In genomic region chr19:46598187-46598586, GRCm38 (mm10) we compare ENCODE assay signal across 9 mouse cellular contexts. TPM values are rescaled to one million over a fixed set of nuclear protein-coding genes. Genes with fewer than 3 reads are reported as not detected.
DNase-seq lines count a peak whose midpoint lies in the region; ATAC-seq lines count a peak whose summit lies in the region.
"Had no signal": no experiment of that assay in that cellular context is flagged by ENCODE, and none has a peak within 500 bp of the region (broad histone marks: within the 10 kb centered on the region; RNA-seq: fewer than 3 reads in every experiment).

No protein-coding gene starts in this region.

- no peaks in the 10 kb centered on the region for H3K27me3 ChIP-seq in kidney, embryonic 14.5 days (ENCODE audit: control insufficient read depth, insufficient read depth, low read length)
- H3K27me3 ChIP-seq in embryonic facial prominence, embryonic 13.5 days = no peaks in the 10 kb centered on the region
- H3K27me3 ChIP-seq in intestine, embryonic 14.5 days (replicated peaks; ENCODE audit: control insufficient read depth, insufficient read depth, low read length) = no peaks in the 10 kb centered on the region
- no peaks in the 10 kb centered on the region for H3K27me3 ChIP-seq in midbrain, embryonic 16.5 days (ENCODE audit: control insufficient read depth, insufficient read depth, low read depth, low read length)

- peaks cover 21% of the 10 kb centered on the region for H3K4me1 ChIP-seq in kidney, embryonic 14.5 days (ENCODE audit: control insufficient read depth, insufficient read depth, low read length)
- peaks cover 17% of the 10 kb centered on the region for H3K4me1 ChIP-seq in embryonic facial prominence, embryonic 13.5 days
- peaks cover 11% of the 10 kb centered on the region for H3K4me1 ChIP-seq in intestine, embryonic 14.5 days (replicated peaks; ENCODE audit: control insufficient read depth, insufficient read depth, low read length)
- H3K4me1 ChIP-seq in midbrain, embryonic 16.5 days (ENCODE audit: control insufficient read depth, insufficient read depth, low read length) = peaks cover 15% of the 10 kb centered on the region

- H3K9me3 ChIP-seq in kidney, embryonic 14.5 days (ENCODE audit: control insufficient read depth, low read length) = no peaks in the 10 kb centered on the region
- no peaks in the 10 kb centered on the region for H3K9me3 ChIP-seq in embryonic facial prominence, embryonic 13.5 days
- H3K9me3 ChIP-seq in intestine, embryonic 14.5 days (ENCODE audit: control insufficient read depth, low read length) = no peaks in the 10 kb centered on the region
- no peaks in the 10 kb centered on the region for H3K9me3 ChIP-seq in midbrain, embryonic 16.5 days (replicated peaks; ENCODE audit: control insufficient read depth, low read length, poor library complexity, severe bottlenecking)
- H3K9me3 ChIP-seq: G1E had no signal

- H3K9ac ChIP-seq in kidney, embryonic 14.5 days (ENCODE audit: low read depth, low read length) = no peak overlapping the region
- no peak overlapping the region for H3K9ac ChIP-seq in embryonic facial prominence, embryonic 13.5 days
- H3K9ac ChIP-seq in intestine, embryonic 14.5 days (ENCODE audit: low read length) = no peak overlapping the region
- H3K9ac ChIP-seq in midbrain, embryonic 16.5 days (ENCODE audit: low read depth, low read length) = no peak overlapping the region

- no peak for DNase-seq in kidney, adult 8-10 months
- no peak for DNase-seq in intestine, embryonic 14.5 days (ENCODE audit: low spot score)
- no peak for DNase-seq in spleen, postnatal 10 days (ENCODE audit: low spot score in 2 of 2)
- no peak for DNase-seq in gastrocnemius, postnatal 25 days
- no peak for DNase-seq in kidney, adult 18-20 months

- no peak overlapping the region for H3K27ac ChIP-seq in kidney, embryonic 14.5 days (ENCODE audit: low read depth, low read length)
- peak overlapping the region; percentile 22; the same call in 1 of the 2 replicates for H3K27ac ChIP-seq in embryonic facial prominence, embryonic 13.5 days
- H3K27ac ChIP-seq in intestine, embryonic 14.5 days (ENCODE audit: low read depth) = no peak overlapping the region
- no peak overlapping the region for H3K27ac ChIP-seq in midbrain, embryonic 16.5 days (ENCODE audit: low read length)

- ATAC-seq in kidney, embryonic 14.5 days (ENCODE audit: low FRiP score, low TSS enrichment) = no peak
- ATAC-seq in embryonic facial prominence, embryonic 13.5 days (ENCODE audit: insufficient number of reproducible peaks, insufficient read depth, low FRiP score, low TSS enrichment, low read depth) = no peak
- ATAC-seq in intestine, embryonic 14.5 days (replicated peaks; ENCODE audit: low FRiP score, low TSS enrichment, low read depth) = 0 out of 2 replicates have a peak, but pooled peaks have one; percentile 1
- no peak for ATAC-seq in midbrain, embryonic 16.5 days

- peak overlapping the region; percentile 93; the same call in 1 of the 2 replicates for H3K4me3 ChIP-seq in kidney, embryonic 14.5 days (ENCODE audit: low read length)
- peak overlapping the region; percentile 98 for H3K4me3 ChIP-seq in embryonic facial prominence, embryonic 13.5 days
- H3K4me3 ChIP-seq in intestine, embryonic 14.5 days (ENCODE audit: low read depth, low read length) = peak overlapping the region; percentile 97
- H3K4me3 ChIP-seq in midbrain, embryonic 16.5 days (ENCODE audit: low read depth, low read length) = no peak overlapping the region

- peak overlapping the region; percentile 30 for H3K4me2 ChIP-seq in kidney, embryonic 14.5 days (replicated peaks; ENCODE audit: low read depth, low read length)
- H3K4me2 ChIP-seq in embryonic facial prominence, embryonic 13.5 days = peak overlapping the region; percentile 90
- peak overlapping the region; percentile 45 for H3K4me2 ChIP-seq in intestine, embryonic 14.5 days (ENCODE audit: low read length)
- peak overlapping the region; percentile 34; the same call in 1 of the 2 replicates for H3K4me2 ChIP-seq in midbrain, embryonic 16.5 days (ENCODE audit: low read length)

- peaks cover 7% of the 10 kb centered on the region for H3K36me3 ChIP-seq in kidney, embryonic 14.5 days (ENCODE audit: control insufficient read depth, insufficient read depth, low read length)
- peaks cover 49% of the 10 kb centered on the region for H3K36me3 ChIP-seq in embryonic facial prominence, embryonic 13.5 days
- H3K36me3 ChIP-seq in intestine, embryonic 14.5 days (ENCODE audit: control insufficient read depth, insufficient read depth, low read length) = peaks cover 24% of the 10 kb centered on the region; the same call in 1 of the 2 replicates
- peaks cover 7% of the 10 kb centered on the region for H3K36me3 ChIP-seq in midbrain, embryonic 16.5 days (ENCODE audit: control insufficient read depth, insufficient read depth, low read length)

- WGBS in kidney, embryonic 14.5 days = 76% methylated on average over 4 of the region's 4 CpGs
- 72% methylated on average over 4 of the region's 4 CpGs for WGBS in embryonic facial prominence, embryonic 13.5 days
- WGBS in intestine, embryonic 14.5 days = 75% methylated on average over 4 of the region's 4 CpGs
- 83% methylated on average over 4 of the region's 4 CpGs for WGBS in midbrain, embryonic 16.5 days

RNA-seq across cellular contexts. Expression of gene Wbp1l, which starts 0.7 kb away (rescaled TPM):
- polyA plus RNA-seq in kidney, embryonic 14.5 days (2014; fragmentation: Nextera tagmentation; extraction: Ambion mirVana) = 26.2 and 46.1 TPM in 2 replicates
- 41.9 and 42.5 TPM in 2 replicates for polyA plus RNA-seq in embryonic facial prominence, embryonic 13.5 days (2015; fragmentation: Nextera tagmentation; extraction: Ambion mirVana)
- 39.6 and 40.2 TPM in 2 replicates for polyA plus RNA-seq in intestine, embryonic 14.5 days (2014; fragmentation: Nextera tagmentation; extraction: Ambion mirVana)
- polyA plus RNA-seq in midbrain, embryonic 16.5 days (2015; fragmentation: Nextera tagmentation; extraction: Ambion mirVana) = 34.0 and 34.8 TPM in 2 replicates
- total RNA-seq in gastrocnemius, postnatal 25 days (2021) = 10 to 100 TPM; 39.0 to 47.3 TPM

RNA-seq across cellular contexts. Expression of gene Sfxn2, which starts 25.0 kb away (rescaled TPM):
- 18.1 and 25.1 TPM in 2 replicates for polyA plus RNA-seq in kidney, embryonic 14.5 days (2014; fragmentation: Nextera tagmentation; extraction: Ambion mirVana)
- polyA plus RNA-seq in embryonic facial prominence, embryonic 13.5 days (2015; fragmentation: Nextera tagmentation; extraction: Ambion mirVana) = 24.9 and 25.2 TPM in 2 replicates
- polyA plus RNA-seq in intestine, embryonic 14.5 days (2014; fragmentation: Nextera tagmentation; extraction: Ambion mirVana) = 18.2 and 19.2 TPM in 2 replicates
- 9.7 and 12.8 TPM in 2 replicates for polyA plus RNA-seq in midbrain, embryonic 16.5 days (2015; fragmentation: Nextera tagmentation; extraction: Ambion mirVana)
- 1 to 10 TPM; 2.8 TPM for total RNA-seq in gastrocnemius, postnatal 25 days (2021)

RNA-seq across cellular contexts. Expression of gene Arl3, which starts 25.2 kb away (rescaled TPM):
- polyA plus RNA-seq in kidney, embryonic 14.5 days (2014; fragmentation: Nextera tagmentation; extraction: Ambion mirVana) = 98.3 and 182 TPM in 2 replicates
- polyA plus RNA-seq in embryonic facial prominence, embryonic 13.5 days (2015; fragmentation: Nextera tagmentation; extraction: Ambion mirVana) = 192 and 193 TPM in 2 replicates
- 64.3 and 73.9 TPM in 2 replicates for polyA plus RNA-seq in intestine, embryonic 14.5 days (2014; fragmentation: Nextera tagmentation; extraction: Ambion mirVana)
- polyA plus RNA-seq in midbrain, embryonic 16.5 days (2015; fragmentation: Nextera tagmentation; extraction: Ambion mirVana) = 213 and 226 TPM in 2 replicates
- total RNA-seq in gastrocnemius, postnatal 25 days (2021) = 10 to 100 TPM; 49.6 to 55.8 TPM

Comparison
In these comparisons a context has a peak if more than half of its experiments do, and no peak if none do; other contexts are left out.
1. H3K4me2 ChIP-seq: peak in every context shown above with its lines; median percentile 90 in embryonic facial prominence, embryonic 13.5 days; 45 in intestine, embryonic 14.5 days; 34 in midbrain, embryonic 16.5 days; 30 in kidney, embryonic 14.5 days.